Mouse (Mus musculus) hematopoietic stem cell, adult 5-6 weeks (primary cell): ENCODE measurements around the gene Tmem251. TPM values are rescaled to one million over a fixed set of nuclear protein-coding genes. Genes with fewer than 3 reads are reported as not detected.
A peak's percentile ranks its signal among the peaks of the same experiment; 100 is the strongest.

Experiments used
- ATAC-seq, 2 experiments: fragments of 125-278 bp in 1 of 2; replicated peaks in 1 of 2; 2 replicates each; pipeline ENCODE4 v1.8.0; 2016 to 2017; ENCODE audit warnings: inconsistent platforms in 2 of 2, mild to moderate bottlenecking in 2 of 2, moderate number of reproducible peaks in 2 of 2, low read depth in 1 of 2, moderate TSS enrichment in 1 of 2; ENCODE audit not compliant: low FRiP score in 2 of 2, poor library complexity in 2 of 2, severe bottlenecking in 2 of 2, insufficient read depth in 1 of 2, low TSS enrichment in 1 of 2
- total RNA-seq: library from RNA; stranded (forward); fragments of 172-1452, 232-1000 nt; gene quantifications from 2 replicates; pipeline ENCODE4 v1.2.3, GENCODE M21; 2017

Tmem251 gene
- total RNA-seq, 1 experiment from 2014 or later: 8.4 TPM

GRCm38 (mm10) chr12:102776035-102776434 is 32.5 kb downstream of the Tmem251 start:
- ATAC-seq: no peak

DNA sequence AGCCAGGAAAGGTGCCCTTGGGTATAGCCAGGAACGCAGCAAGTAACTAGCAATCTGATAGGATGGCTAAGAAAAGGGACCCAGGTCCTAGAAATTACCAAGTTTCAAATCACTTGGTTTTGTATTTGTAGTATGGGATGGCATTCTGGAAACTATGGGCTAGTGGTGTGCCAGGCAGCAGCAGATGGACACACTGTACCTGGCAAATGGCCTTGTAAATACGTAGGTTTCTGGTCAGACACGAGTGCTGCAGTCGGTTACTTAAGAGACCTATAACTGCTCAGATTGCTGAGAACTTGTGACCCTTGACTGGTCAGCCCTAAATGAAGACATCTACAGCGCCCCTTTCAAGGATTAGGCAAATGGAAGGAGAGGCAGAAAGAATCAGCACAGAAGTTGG is 34.6 kb downstream of the Tmem251 start:
- no peak for ATAC-seq

DNA sequence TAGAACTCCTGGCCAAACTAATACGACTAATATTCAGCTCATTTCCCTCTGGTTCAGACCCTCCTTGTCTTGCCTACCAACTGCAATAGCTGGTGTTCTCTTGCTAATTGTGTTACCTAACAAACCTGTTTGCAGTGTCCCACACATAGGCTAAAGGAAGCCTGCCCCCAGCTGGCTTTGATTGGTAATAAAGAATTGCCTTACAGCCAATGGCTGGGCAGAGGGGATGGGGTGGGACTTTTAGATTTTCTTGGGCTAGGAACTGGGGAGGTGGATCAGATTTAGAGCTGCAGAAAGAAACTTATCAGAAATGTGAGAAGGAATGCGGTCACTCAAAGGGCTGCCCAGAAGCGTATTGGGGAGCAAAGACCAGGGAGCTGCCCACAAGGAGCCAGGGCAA is 35.9 kb downstream of the Tmem251 start:
- peak; percentile 17 to 34; a peak in 1 of 4 replicates for ATAC-seq

DNA sequence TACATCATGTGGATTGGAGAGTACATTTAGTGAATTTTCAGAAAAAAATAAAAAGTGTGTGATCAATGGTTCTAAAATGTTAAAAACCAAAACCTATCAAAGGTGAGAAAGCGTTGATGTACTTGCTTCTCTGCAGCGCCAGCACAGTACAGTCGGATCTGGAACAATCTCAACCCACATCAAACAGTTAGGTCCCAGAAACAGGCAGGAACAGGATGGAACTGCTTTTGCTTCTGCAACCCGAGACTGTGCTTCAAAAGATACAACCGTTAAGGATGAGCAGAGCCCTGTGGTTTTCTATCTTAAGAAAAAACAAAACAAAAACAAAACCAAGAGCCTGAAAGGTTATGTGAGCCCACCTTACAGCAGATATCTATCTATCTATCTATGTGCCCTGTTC is 39.3 kb downstream of the Tmem251 start:
- no peak for ATAC-seq

GRCm38 (mm10) chr12:102784899-102785592 is 41.5 kb downstream of the Tmem251 start:
- ATAC-seq: peak in 1 of 2 experiments; percentile 56; a peak in 2 of 4 replicates

DNA sequence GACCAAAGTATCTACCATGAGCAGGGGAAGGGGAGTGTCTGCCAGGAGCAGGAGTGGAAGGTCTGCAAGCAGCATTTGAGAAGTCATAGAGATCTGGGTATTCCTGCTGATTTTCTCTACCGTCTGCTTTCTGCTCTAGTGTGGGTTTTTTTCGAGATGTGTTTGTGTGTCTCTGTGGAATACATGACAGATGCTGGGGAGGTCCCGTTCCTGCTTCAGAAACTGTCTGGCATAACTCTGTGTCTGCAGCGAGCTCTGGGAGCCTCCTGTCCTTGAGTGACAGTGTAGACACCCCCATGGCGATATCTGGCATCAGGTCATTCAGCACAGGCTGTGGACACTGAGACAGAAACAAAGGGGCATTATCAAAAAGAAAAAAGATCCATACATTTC is 42.0 kb downstream of the Tmem251 start:
- no peak for ATAC-seq

DNA sequence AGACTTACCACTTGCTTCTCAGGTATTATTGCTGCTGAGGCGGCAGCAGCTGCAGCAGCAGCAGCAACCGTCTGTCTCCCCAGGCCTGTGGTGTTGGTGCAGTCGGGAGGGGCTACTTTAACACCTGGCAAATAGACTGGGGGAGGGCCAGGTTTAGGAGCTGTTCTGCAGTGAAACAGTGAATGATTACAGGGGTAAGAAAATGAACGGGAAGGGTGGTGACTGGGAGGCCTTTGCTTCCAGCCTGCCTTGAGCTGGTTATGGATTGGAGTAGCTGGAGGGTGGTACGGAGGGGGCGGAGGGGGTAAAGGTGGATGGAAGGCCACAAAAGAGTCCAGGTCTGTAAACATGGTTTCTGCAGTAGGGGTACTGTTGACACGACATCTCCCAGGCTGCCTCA is 44.4 kb downstream of the Tmem251 start:
- ATAC-seq: no peak

Other genes starting within 250 kb of the Tmem251 start
- gene Chga, start 188.8 kb upstream of the Tmem251 start, total RNA-seq: 0.94 and 1.1 TPM in 2 replicates
- 19.1 and 20.7 TPM in 2 replicates for gene Itpk1, start 38.8 kb upstream of the Tmem251 start, total RNA-seq
- gene Moap1, start 101 bp upstream of the Tmem251 start, total RNA-seq: 10.8 and 17.4 TPM in 2 replicates
- gene Gm28051, start 14.0 kb downstream of the Tmem251 start, total RNA-seq: not detected in 2 replicates
- gene Gon7, start 14.0 kb downstream of the Tmem251 start, total RNA-seq: 16.5 and 26.2 TPM in 2 replicates
- 56.6 and 63.3 TPM in 2 replicates for gene Ubr7, start 14.2 kb downstream of the Tmem251 start, total RNA-seq
- gene Gm20604, start 14.9 kb downstream of the Tmem251 start, total RNA-seq: 7.3 and 9.8 TPM in 2 replicates
- gene Btbd7, start 134.7 kb downstream of the Tmem251 start, total RNA-seq: 31.6 and 36.5 TPM in 2 replicates
- not detected in 2 replicates for gene Cox8c, start 155.6 kb downstream of the Tmem251 start, total RNA-seq
- 0.35 and 0.44 TPM in 2 replicates for gene Unc79, start 205.1 kb downstream of the Tmem251 start, total RNA-seq